Mouse (Mus musculus): ENCODE measurements around the gene Kif9. TPM values are rescaled to one million over a fixed set of nuclear protein-coding genes. Genes with fewer than 3 reads are reported as not detected.

Gene Kif9
- polyA plus RNA-seq (2017; shearing (Covaris generic)), result under 1 TPM; 0.38 to 0.46 TPM

DNA sequence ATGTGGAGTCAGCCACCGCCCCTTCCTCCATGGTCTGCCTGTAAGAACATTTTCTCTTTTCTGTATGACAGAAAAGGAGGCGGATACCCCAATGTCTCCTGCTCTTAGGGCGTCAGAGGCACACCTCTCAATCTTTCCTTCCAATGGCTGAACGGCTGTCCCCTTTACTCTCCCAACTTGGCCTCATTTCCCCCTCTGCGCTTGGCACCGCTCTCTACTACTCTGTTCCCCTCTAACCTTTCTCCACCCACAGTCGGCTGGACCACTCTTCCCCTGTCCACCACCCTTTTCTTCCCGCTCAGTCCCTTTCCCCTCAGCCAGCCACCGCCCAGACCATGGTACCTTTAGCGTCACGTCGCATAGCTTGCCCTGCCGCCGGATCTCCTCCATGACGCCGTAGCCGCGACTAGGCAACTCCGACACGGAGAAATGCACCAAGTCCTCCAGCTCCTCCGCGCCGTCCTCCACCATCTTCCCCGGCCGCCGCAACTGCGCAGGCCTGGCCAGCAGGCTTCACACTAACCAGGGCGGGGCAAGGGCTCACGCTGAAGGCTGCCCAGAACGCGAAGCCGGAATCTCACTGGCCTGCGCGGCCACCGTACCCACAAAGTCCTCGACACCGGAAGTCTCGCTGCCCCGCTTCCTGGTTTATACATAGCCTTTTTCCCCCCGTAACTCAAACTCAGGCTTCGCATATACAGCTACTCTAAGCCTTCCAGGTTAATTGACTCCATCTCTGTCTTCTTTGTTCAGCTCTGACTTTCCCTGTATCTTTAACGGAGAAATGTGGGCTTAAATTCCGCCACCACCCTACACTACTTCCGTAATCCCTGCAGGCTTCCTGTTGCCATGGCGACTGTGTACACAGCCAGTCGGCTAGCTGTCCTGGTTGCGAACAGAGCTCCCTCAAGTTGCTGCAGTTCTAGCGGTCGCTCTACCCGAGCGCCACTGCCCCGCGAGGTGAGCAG is at the start of gene Kif9, which contains the start of gene Klhl18:
Gene Kif9 (plus strand): TSS at position 835 of the 968 bp plus-strand sequence.
Gene Klhl18 (minus strand): TSS at position 571 of the 968 bp plus-strand sequence.
- ATAC-seq, result peak; percentile 74

DNA sequence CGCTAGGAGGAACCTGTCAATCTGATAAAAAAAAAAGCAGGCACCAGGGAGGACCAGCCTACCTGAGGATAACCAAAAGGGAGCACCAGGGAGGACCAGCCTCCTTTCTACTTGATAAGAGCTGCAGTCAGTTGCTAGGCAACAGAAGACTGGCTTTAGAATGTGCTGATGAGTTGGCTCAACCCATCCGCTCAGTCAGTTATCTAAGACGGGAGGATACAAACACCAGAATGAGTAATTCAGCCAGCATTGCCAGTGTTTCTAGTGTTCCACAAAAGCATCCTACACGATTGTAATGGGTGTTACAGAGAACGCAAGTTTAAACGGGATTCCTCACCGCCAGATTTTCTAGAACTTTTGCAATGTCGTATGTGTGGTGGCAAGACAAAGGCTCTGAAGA is 45.5 kb upstream of the Kif9 start:
- no peak for ATAC-seq

DNA sequence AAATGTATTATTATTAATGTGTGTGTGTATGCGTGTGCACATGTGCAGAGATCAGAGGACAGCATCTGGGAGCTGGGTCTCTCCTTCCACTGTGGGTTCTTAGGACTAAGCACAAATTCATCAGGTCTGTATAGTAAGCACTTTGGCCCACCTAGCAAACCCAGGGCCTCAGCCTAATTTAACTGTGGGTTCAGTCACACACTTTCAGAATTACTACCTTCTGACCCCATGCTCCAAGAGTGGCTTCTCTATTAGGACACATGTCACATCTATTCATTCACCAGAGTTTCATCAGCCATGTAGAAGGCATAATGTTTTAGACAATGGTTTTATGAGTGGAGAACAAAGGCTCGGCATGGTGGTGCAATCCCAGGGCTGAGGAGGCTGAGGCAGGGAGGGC is 43.7 kb upstream of the Kif9 start:
- no peak for ATAC-seq

DNA sequence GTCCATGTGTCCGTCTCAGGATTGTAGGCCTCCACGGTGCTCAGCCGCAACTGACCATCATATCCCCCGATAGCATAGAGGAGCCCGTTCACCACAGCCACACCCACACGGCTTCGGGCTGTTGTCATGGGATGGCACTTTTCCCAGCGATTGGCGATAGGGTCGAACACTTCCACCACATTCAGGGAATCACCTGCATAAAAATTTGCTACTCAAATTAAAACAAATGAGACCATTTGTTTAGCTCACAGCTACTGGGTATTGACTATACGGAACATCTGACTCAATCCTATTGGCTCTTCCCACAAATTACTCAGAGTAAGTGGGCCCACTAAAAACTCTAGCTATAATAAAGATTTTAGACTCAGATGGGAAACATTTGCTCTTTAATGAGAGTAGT is 40.7 kb upstream of the Kif9 start:
- ATAC-seq, result no peak

DNA sequence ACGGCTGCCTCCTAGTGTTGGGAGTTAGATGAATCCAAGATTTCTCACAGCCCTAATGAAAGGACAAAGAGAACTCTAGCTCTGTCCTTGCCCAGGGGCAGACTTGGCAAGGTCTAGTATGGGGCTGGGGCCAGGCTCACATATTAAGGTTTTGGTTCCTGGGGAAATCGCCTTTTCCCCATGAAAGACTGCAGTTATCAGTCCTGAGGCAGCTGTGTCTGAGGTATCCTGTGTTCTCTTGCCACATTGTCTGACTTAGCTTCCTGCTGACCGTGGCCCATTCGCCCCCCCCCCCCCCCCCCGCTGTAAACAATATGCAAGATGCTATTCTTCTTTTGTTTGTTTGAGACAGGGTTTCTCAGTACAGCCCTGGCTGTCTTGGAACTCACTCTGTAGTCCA is 36.7 kb upstream of the Kif9 start:
- ATAC-seq, result no peak

DNA sequence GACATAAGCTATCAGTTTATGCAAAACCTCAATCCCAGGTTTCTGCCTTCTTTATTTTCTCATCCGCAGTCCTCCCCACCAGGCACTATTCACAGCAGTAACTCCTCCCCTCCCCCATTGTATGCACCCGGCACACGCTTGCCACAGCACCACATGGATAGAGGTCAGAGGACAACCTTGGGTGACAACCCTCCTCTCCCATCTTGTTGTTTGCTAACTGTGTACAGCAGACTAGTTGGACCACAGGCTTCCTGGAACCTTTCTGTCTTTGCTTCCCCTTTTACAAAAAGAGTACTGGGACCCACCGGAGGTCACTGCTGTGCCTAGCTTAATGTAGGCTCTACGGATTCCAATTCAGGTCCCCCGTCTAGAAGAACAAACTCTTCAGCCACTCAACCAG is 36.2 kb upstream of the Kif9 start:
- ATAC-seq, result no peak

DNA sequence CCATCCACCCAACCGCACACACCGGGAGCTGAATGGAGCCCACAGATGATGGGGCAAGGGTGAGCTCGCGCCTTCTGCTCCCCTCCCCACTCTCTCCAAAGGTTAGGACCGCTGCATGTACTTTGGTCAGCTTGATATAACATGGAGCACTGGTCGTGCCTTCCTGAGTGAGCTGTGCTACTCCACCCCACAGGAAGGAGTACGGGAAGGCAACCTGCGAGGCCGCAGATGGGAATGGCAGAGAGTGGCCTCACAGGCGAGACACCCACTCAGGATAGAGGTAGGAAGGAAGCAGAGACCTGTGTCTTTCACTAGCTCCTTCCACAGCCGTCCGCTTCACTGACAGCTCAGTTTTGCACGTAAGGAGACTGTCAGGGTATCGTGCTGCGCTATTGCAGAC is 28.4 kb upstream of the Kif9 start:
- ATAC-seq, result no peak

DNA sequence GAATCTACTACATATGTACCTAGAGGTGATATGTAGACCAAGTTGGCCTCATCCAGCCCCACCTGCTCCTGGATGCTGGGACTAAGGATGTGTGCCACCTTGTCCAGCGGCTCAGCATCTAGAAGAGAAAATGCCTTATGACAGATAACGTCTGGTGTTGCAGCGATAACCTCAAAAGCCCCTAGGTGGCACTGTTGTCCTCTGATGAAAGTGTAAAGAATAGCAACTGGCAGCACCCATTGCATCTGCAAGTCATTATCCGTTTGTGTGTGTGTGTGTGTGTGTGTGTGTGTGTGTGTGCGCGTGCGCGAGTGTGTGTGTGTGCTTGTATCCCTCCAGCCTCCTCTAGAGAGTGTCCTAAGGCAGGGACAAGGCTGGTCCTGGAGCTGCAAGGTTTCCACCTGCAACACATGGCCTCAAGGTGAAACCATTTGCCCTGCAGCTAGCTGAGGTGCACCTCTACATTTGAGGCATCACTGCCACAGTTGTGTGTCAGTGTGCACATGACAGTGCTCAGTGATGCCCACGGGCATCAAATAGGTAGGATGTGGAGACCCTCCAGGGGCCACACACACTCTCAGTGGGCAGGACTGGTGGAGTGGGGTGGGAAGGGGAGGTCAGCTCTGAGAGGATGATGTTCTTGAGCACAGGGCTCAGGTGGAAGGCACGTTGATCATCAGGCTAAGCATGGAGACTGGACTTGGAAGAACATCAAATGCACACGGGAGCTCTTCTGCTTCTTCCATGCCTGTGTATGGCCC is 27.7 kb upstream of the Kif9 start:
- peak; percentile 65 for ATAC-seq

DNA sequence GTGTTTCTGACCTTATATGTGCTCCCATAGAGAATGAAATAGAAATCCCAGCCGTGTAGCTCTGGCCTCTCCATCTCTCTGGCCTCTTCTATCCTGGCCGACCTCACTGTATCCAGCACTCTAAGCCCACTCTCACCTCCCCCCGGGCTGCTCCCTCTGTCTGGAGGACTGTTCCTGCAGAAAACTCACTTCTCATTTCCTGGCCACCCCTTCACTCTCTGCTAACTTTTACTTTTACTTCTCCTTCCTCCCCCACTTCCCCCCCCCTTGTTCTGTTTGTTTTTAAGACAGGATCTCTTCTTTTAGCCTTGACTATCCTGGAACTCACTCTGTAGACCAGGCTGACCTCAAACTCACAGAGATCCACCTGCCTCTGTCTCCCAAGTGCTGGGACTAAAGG is 24.2 kb upstream of the Kif9 start:
- ATAC-seq, result no peak

DNA sequence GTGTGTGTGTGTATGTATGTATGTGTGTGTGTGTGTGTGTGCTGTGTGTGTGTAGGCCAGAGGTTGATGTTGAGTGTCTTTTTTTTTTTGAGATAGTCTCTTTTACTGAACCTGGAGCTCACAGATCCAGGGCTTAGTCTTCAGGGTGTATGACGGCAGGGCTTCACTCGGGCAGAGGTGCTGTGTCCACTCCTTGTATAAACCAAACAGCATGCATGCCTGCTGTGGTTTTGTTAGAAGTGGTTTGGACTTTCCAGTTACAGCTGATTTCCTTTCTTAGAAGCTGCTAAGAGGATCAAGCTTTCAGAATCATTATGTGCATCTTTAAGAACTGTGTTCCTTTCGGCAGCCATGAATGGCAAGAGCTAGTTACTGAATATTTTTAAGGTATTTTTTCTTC is 18.8 kb upstream of the Kif9 start:
- peak; percentile 40 for ATAC-seq

DNA sequence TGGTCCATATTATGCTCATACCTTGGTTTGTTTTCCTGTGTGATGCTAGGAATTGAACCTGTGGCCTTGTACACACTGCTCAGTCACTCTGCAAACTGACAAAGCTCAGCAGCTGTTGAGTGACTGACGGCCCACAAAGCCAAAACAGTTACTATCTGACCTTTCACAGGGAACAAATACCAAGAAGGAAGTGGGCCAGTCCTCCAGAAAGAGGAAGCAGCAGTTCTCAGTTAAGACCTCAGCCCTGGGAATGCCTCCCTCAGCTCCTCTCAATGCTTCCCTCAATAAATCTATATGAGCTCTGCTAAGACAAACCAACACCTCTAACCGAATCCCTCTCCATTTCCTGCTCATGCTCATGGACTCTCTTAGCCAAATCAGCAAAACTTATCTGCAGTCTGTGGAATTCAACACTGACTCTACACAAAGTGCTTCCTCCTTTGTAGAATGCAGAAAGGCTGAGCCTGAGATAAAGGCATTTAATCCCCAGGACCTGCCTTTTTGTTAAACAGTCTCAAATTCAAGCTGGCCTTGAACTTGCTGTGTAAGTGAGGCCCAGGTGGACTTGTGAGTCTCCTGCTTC is 17.5 kb upstream of the Kif9 start:
- no peak for ATAC-seq

DNA sequence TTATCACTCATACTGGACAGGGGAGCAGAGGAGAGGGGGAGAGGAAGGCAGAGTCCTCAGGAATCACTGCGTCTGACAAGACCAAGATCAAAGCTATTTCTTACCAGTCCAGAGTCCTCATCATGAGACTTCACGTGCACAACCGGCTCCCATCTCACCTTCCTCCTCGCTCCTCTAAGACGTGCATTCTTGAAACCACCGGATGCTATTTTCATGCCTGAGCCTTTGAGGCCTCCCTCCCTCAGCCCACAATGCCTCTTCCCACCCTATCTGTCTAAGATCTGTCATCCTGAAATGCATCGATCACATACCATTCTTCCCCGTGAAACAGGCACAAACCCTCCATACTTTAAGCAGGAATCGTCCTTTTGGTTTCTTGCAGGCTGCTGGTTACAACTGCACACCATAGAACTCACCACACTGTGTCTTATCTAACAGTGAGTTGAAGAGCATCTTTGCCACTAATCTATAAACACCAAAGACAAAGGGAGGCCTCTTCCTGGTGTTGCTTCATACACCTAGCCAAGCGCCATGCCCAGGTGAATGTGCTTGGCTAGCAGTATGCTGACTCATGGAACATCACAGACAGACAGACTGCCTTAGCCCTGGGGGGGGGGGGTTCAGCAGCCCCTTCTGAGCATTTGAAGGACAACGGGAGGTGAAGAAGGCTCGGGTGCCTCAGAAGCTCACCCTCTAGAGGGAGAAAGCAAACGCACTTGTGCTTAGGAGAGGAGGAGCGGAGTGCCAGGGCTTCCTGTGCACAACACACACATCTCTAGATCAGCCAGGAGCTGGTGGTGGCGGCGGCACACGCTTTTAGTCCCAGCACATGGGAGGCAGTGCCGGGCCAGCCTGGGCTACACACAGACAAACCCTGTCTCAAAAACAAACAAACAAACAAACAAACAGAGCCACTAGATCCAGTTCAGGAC is 15.6 kb upstream of the Kif9 start:
- ATAC-seq, result peak; percentile 50

DNA sequence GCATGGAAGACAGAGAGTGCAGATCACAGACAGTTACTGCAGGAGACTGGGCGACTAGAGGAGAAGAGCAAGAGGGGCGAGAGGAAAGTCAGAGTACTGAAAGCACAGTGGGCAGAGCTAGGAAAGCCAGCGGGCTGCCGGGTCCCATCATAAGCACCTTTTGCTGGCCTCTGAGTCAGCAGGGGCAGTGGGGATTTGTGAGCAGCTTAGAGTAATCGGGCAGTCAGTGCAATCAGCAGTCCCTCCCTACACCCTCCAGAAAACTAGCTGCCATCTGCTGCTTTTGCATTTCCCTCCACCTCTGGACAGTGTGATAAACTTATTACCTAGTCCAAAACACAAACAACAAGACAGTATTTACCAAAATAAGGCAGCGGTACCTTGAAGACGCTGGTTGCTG is 14.4 kb upstream of the Kif9 start:
- ATAC-seq, result no peak

DNA sequence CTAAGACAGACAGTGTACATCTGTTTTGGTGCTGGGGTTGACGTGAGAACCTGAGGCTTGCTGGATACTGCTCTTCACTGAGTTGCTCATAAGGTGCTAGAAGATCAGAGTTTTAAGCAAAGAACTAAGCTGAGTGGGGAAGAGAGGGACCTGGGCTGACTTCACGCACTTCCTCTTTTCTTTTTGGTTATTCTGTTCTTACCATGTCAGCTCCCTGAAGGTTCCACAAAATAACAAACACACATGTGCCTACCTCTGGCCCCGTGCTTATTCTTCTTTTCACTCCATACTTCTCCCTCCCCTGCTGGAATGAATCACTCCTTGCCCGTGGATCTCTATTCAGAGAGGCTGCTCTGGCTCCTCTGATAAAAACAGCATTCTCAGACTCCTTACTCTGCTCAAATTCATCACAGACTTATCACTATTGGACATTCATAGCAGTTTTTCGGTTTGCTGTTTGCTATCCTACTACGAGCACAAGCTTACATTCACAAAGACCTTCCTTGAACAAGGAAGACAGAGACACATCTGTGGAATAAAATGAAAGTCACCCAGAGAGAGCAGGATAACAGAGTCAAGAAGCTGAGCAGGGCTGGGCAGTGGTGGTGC is 12.7 kb upstream of the Kif9 start:
- ATAC-seq, result no peak

DNA sequence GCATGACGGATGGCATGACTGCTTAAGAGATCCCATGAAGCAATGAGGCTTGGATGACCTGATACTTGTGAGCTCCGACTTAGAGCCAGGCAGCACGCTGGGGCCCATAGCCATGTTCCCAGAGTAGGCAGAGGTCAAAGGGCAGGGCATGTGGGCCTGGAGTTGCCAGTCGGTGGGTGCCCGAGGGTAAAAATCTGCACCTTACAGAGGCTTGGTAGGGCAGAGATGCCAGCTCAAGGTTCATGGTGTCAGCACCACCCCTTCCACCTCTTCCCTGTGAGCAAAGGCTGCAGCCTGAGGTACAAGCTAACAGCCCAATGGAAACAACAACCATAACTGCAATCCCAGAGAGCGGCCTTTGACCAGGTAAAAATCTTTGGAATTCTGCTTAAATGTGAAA is 11.4 kb upstream of the Kif9 start:
- ATAC-seq, result no peak

DNA sequence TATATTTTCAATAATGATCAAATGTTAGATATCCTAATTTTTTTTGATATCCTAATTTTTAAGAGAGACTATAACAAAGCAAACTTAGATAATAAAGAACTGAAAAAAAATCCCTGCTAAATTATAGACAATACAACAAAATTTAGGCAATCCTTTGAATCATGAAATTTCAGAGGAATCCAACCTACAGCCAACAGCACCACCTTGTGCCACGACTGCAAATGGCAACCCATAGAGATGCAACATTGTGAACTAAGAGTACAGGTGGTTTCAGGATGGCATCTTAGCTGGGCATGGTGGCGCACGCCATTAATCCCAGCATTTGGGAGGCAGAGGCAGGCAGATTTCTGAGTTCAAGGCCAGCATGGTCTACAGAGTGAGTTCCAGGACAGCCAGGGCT is 10.6 kb upstream of the Kif9 start:
- peak; percentile 43 for ATAC-seq

DNA sequence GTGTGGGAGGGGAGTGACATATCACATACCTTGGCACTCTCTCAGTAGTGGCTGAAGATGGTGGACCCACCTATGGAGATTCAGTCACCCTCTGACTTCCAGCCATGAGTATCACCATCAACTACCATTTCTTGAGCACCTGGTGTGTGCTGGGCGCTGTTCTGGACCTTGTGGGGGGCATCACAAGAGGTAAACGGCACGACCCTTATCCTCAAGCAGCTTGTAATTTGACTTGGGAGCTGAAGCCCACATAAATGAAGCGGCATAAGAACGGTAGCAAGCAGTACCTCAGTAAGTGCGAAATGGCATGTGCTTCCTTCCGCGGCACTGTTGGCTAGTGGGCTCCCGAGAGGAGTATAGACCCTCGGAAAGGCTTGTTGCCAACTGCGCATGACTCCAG is 1.2 kb downstream of the Kif9 start:
- ATAC-seq, result no peak

DNA sequence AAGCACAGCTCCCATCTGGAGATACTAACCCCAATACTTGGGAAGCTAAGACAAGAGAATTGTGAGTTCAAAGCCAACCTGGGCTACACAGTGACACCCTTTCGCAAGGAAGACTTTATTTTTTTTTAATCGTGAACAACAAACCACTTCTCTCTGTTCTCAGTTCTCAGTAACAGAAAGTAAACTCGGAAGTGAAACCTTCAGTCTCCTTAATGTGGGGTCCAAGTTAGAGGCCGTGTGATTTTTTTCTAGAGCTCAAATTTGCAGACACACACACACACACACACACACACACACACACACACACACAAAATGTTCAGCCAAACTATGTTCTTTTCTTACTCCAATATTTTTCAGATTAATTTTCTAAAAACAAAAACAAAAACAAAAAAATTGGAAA is 1.9 kb downstream of the Kif9 start:
- ATAC-seq, result no peak

DNA sequence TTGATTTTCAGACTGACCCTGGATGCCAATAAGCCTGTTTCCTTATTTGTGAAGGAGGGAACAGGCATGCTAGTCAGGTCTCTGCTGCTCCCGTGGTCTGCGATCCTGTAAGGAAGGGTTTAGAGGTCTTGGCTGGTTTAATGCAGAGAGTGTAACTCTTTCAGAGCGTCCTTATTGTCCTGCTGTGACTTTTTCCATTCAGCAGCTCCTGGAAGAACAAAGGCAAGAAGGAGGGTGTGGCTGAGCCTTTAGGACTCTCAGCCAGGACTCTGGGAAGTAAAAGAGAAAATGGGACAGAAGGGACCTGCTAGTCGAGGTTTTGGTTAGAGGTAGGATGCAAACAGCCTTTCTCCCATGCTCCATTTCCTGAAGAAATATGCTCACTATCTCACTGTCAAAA is 12.1 kb downstream of the Kif9 start:
- no peak for ATAC-seq

DNA sequence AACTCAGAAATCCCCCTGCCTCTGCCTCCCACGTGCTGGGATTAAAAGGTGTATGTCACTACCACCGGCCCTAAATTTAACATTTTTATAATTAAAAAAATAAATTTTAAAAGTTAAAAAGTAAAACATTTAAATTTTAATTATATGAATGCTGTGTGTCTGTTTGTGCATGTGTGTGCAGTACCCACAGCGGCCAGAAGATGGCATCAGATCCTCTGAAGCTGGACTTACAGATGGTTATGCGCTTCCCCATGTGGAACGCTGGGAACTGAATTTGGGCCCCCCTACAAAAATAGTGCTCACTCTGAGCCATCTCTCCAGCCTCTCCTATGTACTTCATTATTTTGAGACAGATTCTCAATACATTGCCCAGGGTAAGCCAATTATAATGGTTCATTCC is 14.2 kb downstream of the Kif9 start:
- ATAC-seq, result no peak

DNA sequence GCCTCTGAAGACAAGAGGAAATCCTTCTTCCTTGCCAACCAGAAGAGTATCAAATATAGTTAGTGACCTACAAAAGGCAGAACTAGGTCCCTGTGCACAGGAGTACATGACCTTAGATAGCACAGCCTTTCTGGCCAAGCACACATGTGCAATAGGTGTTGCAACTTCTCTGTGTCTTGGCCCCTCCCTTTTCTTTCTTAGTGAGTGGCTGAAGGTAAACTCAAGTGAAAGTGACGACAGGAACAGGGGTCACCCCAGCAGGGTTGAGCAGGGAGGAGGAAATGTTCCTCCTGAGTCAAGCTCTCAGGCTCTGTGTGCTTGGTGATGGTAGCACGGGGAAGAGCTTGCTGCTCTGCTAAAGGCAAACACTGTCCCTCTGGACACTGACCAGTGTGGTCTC is 49.0 kb downstream of the Kif9 start:
- no peak for ATAC-seq

Measured in activated CD4-positive, CD25-positive, alpha-beta regulatory T cell, adult 4 months (primary cell).